Mouse (Mus musculus): ENCODE data around the gene Sgms2. TPM values are rescaled to one million over a fixed set of nuclear protein-coding genes. Genes with fewer than 3 reads are reported as not detected.

Sgms2 gene
- total and polyA plus RNA-seq, 3 experiments = not detected

DNA sequence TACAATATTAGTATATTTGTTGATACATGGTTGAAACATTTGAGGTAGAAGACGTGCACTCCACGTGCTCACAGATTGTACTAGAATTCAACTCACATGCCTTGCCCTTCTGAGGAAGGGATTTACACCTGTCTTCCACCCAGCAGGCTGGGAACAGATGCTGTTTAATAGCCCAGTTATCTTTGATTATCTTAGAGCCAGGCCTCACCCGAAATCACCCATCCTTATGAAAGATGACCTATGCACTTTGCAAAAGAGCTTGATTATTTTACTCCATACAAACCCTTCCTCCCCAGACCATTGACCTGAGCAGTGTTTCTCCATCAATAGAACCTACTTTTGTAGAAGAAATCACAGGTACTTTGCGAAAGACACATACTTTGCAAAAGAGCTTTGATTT lies 180.6 kb downstream of the Sgms2 start:
- no peak overlapping the region for H3K4me3 ChIP-seq (ENCODE audit: control insufficient read depth in 1 of 2, insufficient read depth in 1 of 2, low read depth in 2 of 2, low read length in 2 of 2)
- no peak overlapping the region for H3K9ac ChIP-seq (ENCODE audit: control insufficient read depth, low read depth, low read length, poor library complexity, severe bottlenecking)
- H3K9me3 ChIP-seq (replicated peaks; ENCODE audit: insufficient read depth, low read length) = no peaks in the 10 kb centered on the region
- no peaks in the 10 kb centered on the region for H3K79me2 ChIP-seq (ENCODE audit: control insufficient read depth, insufficient read depth, low read length, poor library complexity)
- no peaks in the 10 kb centered on the region for H3K4me1 ChIP-seq (ENCODE audit: control insufficient read depth in 1 of 2, insufficient read depth in 2 of 2, low read length in 2 of 2)
- DNase-seq (ENCODE audit: low read depth, low spot score) = no peak
- TF ChIP-seq MAZ (IDR thresholded peaks at IDR 0.05; ENCODE audit: low read depth, low read length) (no peak), NRF1 (IDR thresholded peaks at IDR 0.05; ENCODE audit: insufficient read depth, low read depth, low read length, poor library complexity, severe bottlenecking) (no peak)
- H3K27me3 ChIP-seq (ENCODE audit: control insufficient read depth in 1 of 2, insufficient read depth in 2 of 2, low read length in 2 of 2) = no peaks in the 10 kb centered on the region; a peak in 1 of 4 replicates
- no peaks in the 10 kb centered on the region for H3K36me3 ChIP-seq (ENCODE audit: control insufficient read depth in 1 of 2, insufficient read depth in 2 of 2, low read length in 2 of 2)
- no peak overlapping the region for H3K27ac ChIP-seq (ENCODE audit: control insufficient read depth, low read depth, low read length)

DNA sequence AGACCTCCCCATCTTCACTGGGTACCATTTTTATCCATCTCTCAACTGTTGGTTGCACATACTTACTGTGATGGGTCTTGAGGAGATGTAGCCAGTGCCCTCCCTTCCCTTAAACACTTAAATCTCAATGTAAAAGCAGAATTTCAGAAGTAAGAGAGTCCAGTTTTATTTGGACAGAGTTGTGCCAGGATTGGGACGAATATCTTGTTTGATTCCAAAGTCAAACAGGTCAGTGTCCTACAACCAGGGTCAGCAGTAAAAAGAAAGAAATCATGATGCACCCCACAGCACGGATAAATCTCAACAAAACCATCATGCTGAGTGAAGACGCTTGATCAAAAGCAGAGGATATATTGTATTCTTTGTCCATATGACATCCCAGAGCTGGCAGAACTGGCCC lies 183.4 kb downstream of the Sgms2 start:
- Histone ChIP-seq H3K79me2 (ENCODE audit: control insufficient read depth, insufficient read depth, low read length, poor library complexity) (peaks cover 1% of the 10 kb centered on the region; the same call in 1 of the 2 replicates), H3K27ac (ENCODE audit: control insufficient read depth, low read depth, low read length) (no peak overlapping the region), H3K27me3 (ENCODE audit: control insufficient read depth in 1 of 2, insufficient read depth in 2 of 2, low read length in 2 of 2) (no peaks in the 10 kb centered on the region; a peak in 1 of 4 replicates), H3K4me1 (ENCODE audit: control insufficient read depth in 1 of 2, insufficient read depth in 2 of 2, low read length in 2 of 2) (0 out of 4 replicates have a peak, but pooled peaks cover 0 to 2% of the 10 kb centered on the region in 2 experiments), H3K36me3 (ENCODE audit: control insufficient read depth in 1 of 2, insufficient read depth in 2 of 2, low read length in 2 of 2) (peaks cover 0 to 3% of the 10 kb centered on the region in 2 experiments; a peak in 2 of 4 replicates), H3K9ac (ENCODE audit: control insufficient read depth, low read depth, low read length, poor library complexity, severe bottlenecking) (no peak overlapping the region), H3K9me3 (replicated peaks; ENCODE audit: insufficient read depth, low read length) (no peaks in the 10 kb centered on the region), H3K4me3 (ENCODE audit: control insufficient read depth in 1 of 2, insufficient read depth in 1 of 2, low read depth in 2 of 2, low read length in 2 of 2) (no peak overlapping the region)
- DNase-seq (ENCODE audit: low read depth, low spot score) = no peak
- TF ChIP-seq E2F4 (IDR thresholded peaks at IDR 0.05; ENCODE audit: borderline replicate concordance, low read depth, low read length) (no peak), MAZ (IDR thresholded peaks at IDR 0.05; ENCODE audit: low read depth, low read length) (no peak), CTCF (IDR thresholded peaks at IDR 0.05 in 2 of 3, conservative IDR thresholded peaks at IDR 0.05 in 1 of 3; ENCODE audit: control insufficient read depth in 1 of 3, insufficient read depth in 1 of 3, low read depth in 2 of 3, low read length in 3 of 3, poor library complexity in 1 of 3, severe bottlenecking in 1 of 3) (no peak), CHD2 (IDR thresholded peaks at IDR 0.05; ENCODE audit: low read length) (no peak), ZC3H11A (IDR thresholded peaks at IDR 0.05; ENCODE audit: low read depth, low read length) (no peak)

GRCm38 (mm10) chr3:131306255-131306654 lies 185.0 kb downstream of the Sgms2 start:
- H3K4me3 ChIP-seq (ENCODE audit: control insufficient read depth in 1 of 2, insufficient read depth in 1 of 2, low read depth in 2 of 2, low read length in 2 of 2) = no peak overlapping the region
- H3K27me3 ChIP-seq (ENCODE audit: control insufficient read depth in 1 of 2, insufficient read depth in 2 of 2, low read length in 2 of 2) = no peaks in the 10 kb centered on the region; a peak in 1 of 4 replicates
- H3K27ac ChIP-seq (ENCODE audit: control insufficient read depth, low read depth, low read length) = no peak overlapping the region
- DNase-seq (ENCODE audit: low read depth, low spot score) = no peak
- TF ChIP-seq JUND (IDR thresholded peaks at IDR 0.05; ENCODE audit: low read depth, low read length) (no peak), MAFK (IDR thresholded peaks at IDR 0.05; ENCODE audit: borderline replicate concordance, low read depth, low read length) (no peak), ZC3H11A (IDR thresholded peaks at IDR 0.05; ENCODE audit: low read depth, low read length) (no peak), TCF12 (IDR thresholded peaks at IDR 0.05; ENCODE audit: low read depth, low read length) (no peak), BHLHE40 (IDR thresholded peaks at IDR 0.05; ENCODE audit: borderline replicate concordance, low read depth, low read length) (no peak), CHD2 (IDR thresholded peaks at IDR 0.05; ENCODE audit: low read length) (no peak), ELF1 (IDR thresholded peaks at IDR 0.05; ENCODE audit: low read depth, low read length) (no peak), KAT2A (conservative IDR thresholded peaks at IDR 0.05; ENCODE audit: low read depth, low read length) (no peak)
- no peaks in the 10 kb centered on the region for H3K9me3 ChIP-seq (replicated peaks; ENCODE audit: insufficient read depth, low read length)
- H3K9ac ChIP-seq (ENCODE audit: control insufficient read depth, low read depth, low read length, poor library complexity, severe bottlenecking) = no peak overlapping the region
- H3K79me2 ChIP-seq (ENCODE audit: control insufficient read depth, insufficient read depth, low read length, poor library complexity) = peaks cover 5% of the 10 kb centered on the region; the same call in 1 of the 2 replicates
- peaks cover 0 to 3% of the 10 kb centered on the region in 2 experiments; a peak in 2 of 4 replicates for H3K36me3 ChIP-seq (ENCODE audit: control insufficient read depth in 1 of 2, insufficient read depth in 2 of 2, low read length in 2 of 2)
- peaks cover 2% of the 10 kb centered on the region in 2 experiments; a peak in 1 of 4 replicates for H3K4me1 ChIP-seq (ENCODE audit: control insufficient read depth in 1 of 2, insufficient read depth in 2 of 2, low read length in 2 of 2)
